Mouse (Mus musculus): Measurements from ENCODE around the gene Tceanc2.

GRCm38 (mm10) chr4:107134891-107135290 is 44.0 kb downstream of the Tceanc2 start:
- TF ChIP-seq CTCF (IDR thresholded peaks at IDR 0.05; ENCODE audit: borderline replicate concordance, extremely low read depth, insufficient read depth, insufficient read length) (no peak), POLR2A (IDR thresholded peaks at IDR 0.05; ENCODE audit: borderline replicate concordance, extremely low read depth, insufficient read depth, insufficient read length, poor library complexity, severe bottlenecking) (no peak)

Measured in brain, embryonic 14.5 days (tissue).